Mouse (Mus musculus): Measurements from ENCODE around the gene Vhl.

DNA sequence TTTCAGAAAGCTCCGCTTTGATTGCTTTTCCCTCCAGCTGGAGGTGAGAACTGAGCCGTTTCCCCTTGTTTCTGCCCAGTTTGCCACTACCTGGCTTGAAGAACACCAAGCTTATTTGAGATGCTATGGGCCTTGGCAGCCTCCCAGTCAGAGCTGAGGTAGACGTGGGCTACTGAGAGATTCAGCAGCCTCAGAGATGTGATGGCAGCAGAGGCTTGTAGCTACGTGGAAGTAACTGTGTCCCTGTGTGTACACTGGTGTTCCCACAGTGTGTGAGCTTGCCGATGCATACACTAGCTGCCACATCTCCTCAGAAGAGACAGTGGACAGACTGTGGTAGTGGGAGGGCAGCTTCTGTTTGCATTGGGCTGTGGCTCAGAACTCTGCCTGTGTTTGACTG lies 38.7 kb upstream of the Vhl start:
- no peak for TF ChIP-seq EP300 (IDR thresholded peaks at IDR 0.05; ENCODE audit: low read depth)
- TF ChIP-seq CTCF (IDR thresholded peaks at IDR 0.05; ENCODE audit: low read depth) = no peak
